Mouse (Mus musculus) neural tube, embryonic 14.5 days (tissue): Measurements from ENCODE around the gene H2-Q10. TPM values are rescaled to one million over a fixed set of nuclear protein-coding genes. Genes with fewer than 3 reads are reported as not detected.
"Not testable (repeated sequence)": the region's sequence is repeated elsewhere in the genome, so short reads cannot be mapped to it uniquely, and the experiment has no call there.

ENCODE experiments used
- ATAC-seq: fragments of 200-750 bp; cut with Nextera tagmentation; 2 replicates; pipeline ENCODE4 v1.8.0; 2017; ENCODE audit warnings: low read depth, mild to moderate bottlenecking, moderate TSS enrichment, moderate library complexity
- H3K27ac ChIP-seq: fragments of 300-500 bp; sonication (generic); 2 replicates; pipeline ENCODE4 v1.5.1; 2014; ENCODE audit warnings: low read depth, mild to moderate bottlenecking, control low read depth, low read length, moderate library complexity, mixed read lengths
- H3K27me3 ChIP-seq: fragments of 300-500 bp; sonication (generic); 2 replicates; pipeline ENCODE4 v1.6.1; 2014; ENCODE audit warnings: low read length; ENCODE audit not compliant: control insufficient read depth, insufficient read depth
- H3K36me3 ChIP-seq: fragments of 300-500 bp; sonication (generic); 2 replicates; pipeline ENCODE4 v1.6.1; 2014; ENCODE audit warnings: low read length, mixed read lengths; ENCODE audit not compliant: control insufficient read depth, insufficient read depth
- H3K4me1 ChIP-seq: fragments of 300-500 bp; sonication (generic); 2 replicates; pipeline ENCODE4 v1.6.1; 2014; ENCODE audit warnings: low read length; ENCODE audit not compliant: control insufficient read depth, insufficient read depth
- H3K4me2 ChIP-seq: fragments of 300-500 bp; sonication (generic); 2 replicates; pipeline ENCODE4 v1.6.1; 2014; ENCODE audit warnings: mild to moderate bottlenecking, low read depth, low read length, control low read depth
- H3K4me3 ChIP-seq: fragments of 300-500 bp; sonication (generic); 2 replicates; pipeline ENCODE4 v1.5.1; 2014; ENCODE audit warnings: low read depth, low read length, control low read depth, mixed read lengths
- H3K9ac ChIP-seq: fragments of 300-500 bp; sonication (generic); replicated peaks from 2 replicates; pipeline ENCODE4 v1.6.1; 2014; ENCODE audit warnings: low read depth, mild to moderate bottlenecking, control low read depth, low read length, mixed read lengths
- H3K9me3 ChIP-seq: fragments of 300-500 bp; sonication (generic); 2 replicates; pipeline ENCODE4 v1.6.1; 2016; ENCODE audit warnings: low read length; ENCODE audit not compliant: control insufficient read depth
- WGBS: fragments of 180-500 bp; shearing (Covaris S2); extraction: QIAGEN DNeasy Blood & Tissue Kit; methylation state at CpG from one replicate; pipeline ENCODE4 v1.1.7; 2014; 5-methylcytosine and 5-hydroxymethylcytosine counted together
- polyA plus RNA-seq: library from polyadenylated mRNA; unstranded; fragments of >200 nt; fragmentation: Nextera tagmentation; extraction: Ambion mirVana; gene quantifications from 2 replicates; pipeline ENCODE4 v1.2.1, GENCODE M21; 2014

Gene H2-Q10
- polyA plus RNA-seq, 1 experiment from 2014 or later = 0.27 TPM

GRCm38 (mm10) chr17:35506881-35507280 is 37.0 kb downstream of the H2-Q10 start:
- no peak overlapping the region for H3K9ac ChIP-seq
- H3K4me1 ChIP-seq = no peaks in the 10 kb centered on the region
- no peak overlapping the region for H3K4me3 ChIP-seq
- H3K27ac ChIP-seq = no peak overlapping the region
- WGBS = 22% methylated on average over 10 of the region's 10 CpGs
- no peak for ATAC-seq
- H3K4me2 ChIP-seq = no peak overlapping the region
- H3K27me3 ChIP-seq = no peaks in the 10 kb centered on the region; the same call in 1 of the 2 replicates
- H3K36me3 ChIP-seq = no peaks in the 10 kb centered on the region
- H3K9me3 ChIP-seq = no peaks in the 10 kb centered on the region

GRCm38 (mm10) chr17:35507556-35508260 is 37.8 kb downstream of the H2-Q10 start:
- Histone ChIP-seq H3K9me3 (no peaks in the 10 kb centered on the region), H3K9ac (no peak overlapping the region), H3K36me3 (no peaks in the 10 kb centered on the region), H3K27ac (no peak overlapping the region), H3K4me1 (no peaks in the 10 kb centered on the region), H3K27me3 (no peaks in the 10 kb centered on the region; the same call in 1 of the 2 replicates), H3K4me2 (no peak overlapping the region), H3K4me3 (no peak overlapping the region)
- 31% methylated on average over 13 of the region's 13 CpGs for WGBS
- ATAC-seq = no peak

DNA sequence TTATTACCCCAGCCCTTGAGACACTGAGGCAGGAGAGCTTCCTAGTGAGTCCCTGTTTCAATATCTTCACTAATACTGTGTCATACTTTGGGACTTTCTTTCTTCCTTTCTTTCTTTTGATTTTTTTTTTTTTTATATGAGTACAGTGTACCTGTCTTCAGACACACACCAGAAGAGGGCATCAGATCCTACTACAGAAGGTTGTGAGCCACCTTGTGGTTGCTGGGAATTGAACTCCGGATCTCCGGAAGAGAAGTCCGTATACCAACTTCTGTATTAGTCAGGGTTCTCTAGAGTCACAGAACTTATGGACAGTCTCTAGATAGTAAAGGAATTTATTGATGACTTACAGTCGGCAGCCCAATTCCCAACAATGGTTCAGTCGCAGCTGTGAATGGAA is 38.4 kb downstream of the H2-Q10 start:
- 64% methylated on average over 5 of the region's 5 CpGs for WGBS
- H3K9me3 ChIP-seq, H3K27me3 ChIP-seq, H3K27ac ChIP-seq, H3K4me2 ChIP-seq, ATAC-seq, H3K4me1 ChIP-seq, H3K36me3 ChIP-seq, H3K9ac ChIP-seq, H3K4me3 ChIP-seq: not testable (repeated sequence)

DNA sequence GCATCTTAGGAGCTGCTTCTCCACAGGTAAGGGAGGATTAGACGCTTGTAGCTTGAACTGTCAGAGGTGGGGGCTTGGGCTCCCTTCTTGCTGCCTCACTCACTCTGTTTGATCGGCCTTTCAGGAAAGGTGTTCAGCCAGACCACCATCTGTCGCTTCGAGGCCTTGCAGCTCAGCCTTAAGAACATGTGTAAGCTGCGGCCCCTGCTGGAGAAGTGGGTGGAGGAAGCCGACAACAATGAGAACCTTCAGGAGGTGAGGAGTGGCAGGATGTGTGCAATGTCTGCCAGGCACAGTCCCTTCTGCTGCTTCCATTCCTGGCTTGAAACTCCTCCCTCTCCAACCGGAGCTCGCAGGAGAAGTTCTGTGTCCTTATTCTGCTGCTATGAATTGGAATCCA is 39.4 kb downstream of the H2-Q10 start:
- no peaks in the 10 kb centered on the region for H3K9me3 ChIP-seq
- whole genome bisulfite sequencing = 52% methylated on average over 8 of the region's 8 CpGs

GRCm38 (mm10) chr17:35512916-35513626 is 43.2 kb downstream of the H2-Q10 start:
- Histone ChIP-seq H3K9ac (no peak overlapping the region), H3K4me1 (peaks cover 9% of the 10 kb centered on the region; the same call in 1 of the 2 replicates), H3K4me3 (no peak overlapping the region), H3K9me3 (no peaks in the 10 kb centered on the region), H3K27me3 (no peaks in the 10 kb centered on the region), H3K36me3 (no peaks in the 10 kb centered on the region), H3K4me2 (no peak overlapping the region), H3K27ac (no peak overlapping the region)
- WGBS = 95% methylated on average over 7 of the region's 7 CpGs
- ATAC-seq = no peak

More for the DNA sequence above, 39.4 kb downstream of the H2-Q10 start:
- no peak for ATAC-seq
- Histone ChIP-seq H3K9ac (no peak overlapping the region), H3K4me1 (no peaks in the 10 kb centered on the region), H3K4me2 (no peak overlapping the region), H3K27ac (no peak overlapping the region), H3K36me3 (no peaks in the 10 kb centered on the region), H3K27me3 (no peaks in the 10 kb centered on the region; the same call in 1 of the 2 replicates), H3K4me3 (no peak overlapping the region)

DNA sequence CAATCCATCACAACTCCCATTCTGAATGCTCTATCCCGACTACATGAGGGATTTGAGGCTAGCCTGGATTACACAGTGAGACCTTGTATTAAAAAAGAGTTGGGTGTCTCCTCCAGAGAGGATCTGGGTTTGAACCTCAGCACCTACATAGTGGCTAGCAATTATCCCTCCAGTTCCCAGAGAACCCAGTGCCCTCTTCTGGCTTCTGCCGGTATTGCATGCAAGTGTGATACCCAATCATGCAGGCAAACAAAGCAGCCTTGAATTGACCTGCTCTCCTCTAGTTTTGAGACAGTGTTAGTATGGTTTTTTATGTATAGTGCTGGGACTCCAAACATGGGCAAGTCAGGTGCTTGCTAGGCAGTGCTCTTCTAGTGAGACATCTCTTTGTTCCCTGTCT is 44.0 kb downstream of the H2-Q10 start:
- no peak overlapping the region for H3K27ac ChIP-seq
- no peak overlapping the region for H3K9ac ChIP-seq
- peaks cover 9% of the 10 kb centered on the region; the same call in 1 of the 2 replicates for H3K4me1 ChIP-seq
- no peaks in the 10 kb centered on the region for H3K36me3 ChIP-seq
- ATAC-seq = no peak
- no peaks in the 10 kb centered on the region for H3K27me3 ChIP-seq
- WGBS = 23% methylated on average over 2 of the region's 2 CpGs
- H3K4me2 ChIP-seq = no peak overlapping the region
- no peak overlapping the region for H3K4me3 ChIP-seq
- no peaks in the 10 kb centered on the region for H3K9me3 ChIP-seq

GRCm38 (mm10) chr17:35514756-35515155 is 44.9 kb downstream of the H2-Q10 start:
- Histone ChIP-seq H3K4me2 (no peak overlapping the region), H3K4me3 (no peak overlapping the region)
- WGBS = 36% methylated on average over 6 of the region's 6 CpGs

DNA sequence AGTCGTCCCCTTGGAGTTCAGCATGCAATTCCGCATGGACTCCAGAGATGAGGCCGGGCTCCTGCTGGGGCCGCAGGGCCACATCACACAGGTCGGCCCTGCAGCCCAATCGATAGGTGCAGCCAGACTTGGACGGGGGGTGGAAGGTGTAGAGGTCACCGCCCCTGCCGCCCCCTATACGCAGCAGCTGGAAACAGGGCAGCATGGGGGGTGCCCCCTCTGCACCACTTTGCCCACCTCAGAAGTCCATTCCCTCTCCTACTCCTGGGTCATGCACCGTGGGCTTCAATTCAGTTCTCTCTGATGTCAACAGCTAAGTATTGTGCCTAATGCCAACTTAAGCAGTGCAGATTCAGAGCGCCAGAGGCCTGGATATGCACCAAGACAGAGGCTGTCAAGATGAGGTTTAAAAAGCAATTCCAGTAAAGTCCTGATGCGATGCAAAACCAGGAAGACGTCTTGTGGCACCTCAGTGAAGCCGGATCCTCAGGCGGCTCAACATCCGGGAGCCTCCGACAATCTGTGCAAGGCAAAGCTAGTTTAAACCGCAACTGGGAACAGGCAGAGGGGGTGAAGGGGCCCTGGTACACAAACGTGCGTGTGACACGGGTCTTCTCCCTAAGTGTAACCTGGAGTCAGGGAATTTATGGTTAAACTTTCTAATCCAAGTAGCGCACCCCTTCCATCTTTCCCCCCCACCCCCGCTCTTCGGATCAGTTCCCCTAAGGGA is 46.2 kb downstream of the H2-Q10 start:
- H3K27me3 ChIP-seq = no peaks in the 10 kb centered on the region
- no peaks in the 10 kb centered on the region for H3K9me3 ChIP-seq
- H3K9ac ChIP-seq = 0 out of 2 replicates have a peak overlapping the region, but pooled peaks have one; percentile 21
- peak overlapping the region; percentile 67 for H3K4me2 ChIP-seq
- H3K4me3 ChIP-seq = peak overlapping the region; percentile 47
- no peak overlapping the region for H3K27ac ChIP-seq
- H3K36me3 ChIP-seq = no peaks in the 10 kb centered on the region
- ATAC-seq = peak; percentile 14
- peaks cover 9% of the 10 kb centered on the region; the same call in 1 of the 2 replicates for H3K4me1 ChIP-seq
- 6% methylated on average over 25 of the region's 25 CpGs for WGBS

More at GRCm38 (mm10) chr17:35514756-35515155, 44.9 kb downstream of the H2-Q10 start:
- Histone ChIP-seq H3K9me3 (no peaks in the 10 kb centered on the region), H3K36me3 (no peaks in the 10 kb centered on the region), H3K27ac (no peak overlapping the region), H3K9ac (no peak overlapping the region), H3K4me1 (peaks cover 9% of the 10 kb centered on the region; the same call in 1 of the 2 replicates), H3K27me3 (no peaks in the 10 kb centered on the region)
- ATAC-seq = no peak
